In the genomic region with DNA sequence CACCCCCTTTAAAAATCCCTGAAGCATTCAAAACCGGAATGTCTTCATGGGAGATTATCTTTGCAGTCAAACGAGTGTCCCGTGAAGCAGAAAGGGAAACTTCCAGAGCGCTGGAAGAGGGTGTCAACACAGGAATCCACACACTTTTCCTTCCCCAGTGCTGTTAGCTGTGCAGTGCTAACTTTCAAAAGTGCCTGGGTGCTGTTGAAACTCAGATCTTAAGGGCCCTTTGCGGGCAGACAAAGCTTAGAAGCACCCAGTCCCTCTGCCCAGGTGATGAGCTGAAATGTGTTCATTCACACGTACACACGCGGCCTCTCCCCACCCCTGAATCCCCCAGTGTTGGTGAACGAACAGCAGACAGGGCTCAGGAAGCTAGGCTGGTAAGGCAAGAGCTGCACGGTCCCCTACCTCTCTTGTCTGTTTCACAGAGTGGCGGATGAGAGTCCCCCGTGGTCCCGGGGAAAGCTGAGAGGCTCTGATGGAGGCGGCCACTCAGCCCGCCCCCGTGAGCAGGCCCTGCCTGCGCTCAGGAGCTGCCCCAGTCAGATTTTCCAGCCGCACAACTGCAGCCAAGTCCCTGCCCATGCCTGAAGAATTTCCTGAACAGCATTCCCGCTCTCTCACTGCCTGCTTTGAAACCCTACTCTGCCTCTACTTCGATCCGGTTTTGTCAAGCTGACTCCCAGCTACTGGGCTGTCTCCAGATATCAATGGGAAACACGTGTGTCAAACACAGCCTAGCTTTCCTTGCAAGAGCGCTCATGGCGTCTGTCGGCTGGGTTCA, we compare ENCODE assay signal across 8 mouse cellular contexts.
DNase-seq lines count a peak whose midpoint lies in the region; ATAC-seq lines count a peak whose summit lies in the region.

No protein-coding gene starts in this region.

- H3K4me1 ChIP-seq in forebrain, embryonic 15.5 days: peaks cover 11% of the 10 kb centered on the region

- intact Hi-C loops in heart, postnatal 14 days (cut with DNase I): loop anchor here (5.0 to 10.0 kb wide), 3 partner anchors 82 to 354 kb away; no protein-coding TSS in a partner anchor

- H3K9me3 ChIP-seq in forebrain, embryonic 15.5 days: no peaks in the 10 kb centered on the region

- H3K27ac ChIP-seq in forebrain, embryonic 15.5 days (replicated peaks): peak overlapping the region; percentile 23

- DNase-seq in right cerebral cortex, adult 18-20 months: peak; percentile 25
- no peak for DNase-seq in right cerebral cortex, postnatal 36 days (ENCODE audit: low spot score in 2 of 2)
- DNase-seq in heart, postnatal 14 days: peak; percentile 67 to 74
- DNase-seq in kidney, postnatal 4 days: peak; percentile 63 to 70
- peak; percentile 34 to 43 for DNase-seq in lung, adult 18-20 months
- peak; percentile 37 for DNase-seq in ovary, postnatal 14 days (ENCODE audit: low spot score)
- DNase-seq in yolk sac, embryonic 10.5 days (ENCODE audit: low spot score): peak; percentile 54

- peak overlapping the region; percentile 34 for H3K4me3 ChIP-seq in forebrain, embryonic 15.5 days

- peak; percentile 88 for ATAC-seq in forebrain, embryonic 15.5 days (replicated peaks)

- no peaks in the 10 kb centered on the region for H3K36me3 ChIP-seq in forebrain, embryonic 15.5 days

- H3K4me2 ChIP-seq in forebrain, embryonic 15.5 days (replicated peaks): peak overlapping the region; percentile 64

- no peaks in the 10 kb centered on the region for H3K27me3 ChIP-seq in forebrain, embryonic 15.5 days

- H3K9ac ChIP-seq in forebrain, embryonic 15.5 days (replicated peaks): peak overlapping the region; percentile 46

- 9% methylated on average over 25 of the region's 25 CpGs for WGBS in forebrain, embryonic 15.5 days

Comparison
In these comparisons a context has a peak if more than half of its experiments do, and no peak if none do; other contexts are left out.
1. DNase-seq: peak in right cerebral cortex, adult 18-20 months (single experiment), heart, postnatal 14 days (2 of 2), kidney, postnatal 4 days (2 of 2), lung, adult 18-20 months (2 of 2), ovary, postnatal 14 days (single experiment) and yolk sac, embryonic 10.5 days (single experiment); none in right cerebral cortex, postnatal 36 days (0 of 2).